ENCODE assay signal across 16 mouse cellular contexts in genomic region chr4:106533421-106534080, GRCm38 (mm10). TPM values are rescaled to one million over a fixed set of nuclear protein-coding genes. Genes with fewer than 3 reads are reported as not detected.
DNase-seq lines count a peak whose midpoint lies in the region; ATAC-seq and TF ChIP-seq lines count a peak whose summit lies in the region.
"Had no signal": no experiment of that assay in that cellular context is flagged by ENCODE, and none has a peak within 500 bp of the region (broad histone marks: within the 10 kb centered on the region; RNA-seq: fewer than 3 reads in every experiment).

No protein-coding gene starts in this region.

- in situ Hi-C loops in CH12.LX (cut with MboI; ENCODE audit: low pct_ligation_motif_present, low pct_unique_long_range_greater_than_20kb, low sequenced_read_pairs), result loop anchor here (5.0 kb wide), 1 partner anchor 61 kb away; no protein-coding TSS in a partner anchor

- H3K4me1 ChIP-seq in kidney, adult 2 months (ENCODE audit: control insufficient read depth, insufficient read depth, low read length), result no peaks in the 10 kb centered on the region; the same call in 1 of the 2 replicates
- H3K4me1 ChIP-seq in CH12.LX (ENCODE audit: control insufficient read depth in 1 of 2, insufficient read depth in 2 of 2), result peaks cover 6 to 25% of the 10 kb centered on the region in 2 experiments
- no peaks in the 10 kb centered on the region for H3K4me1 ChIP-seq in liver, embryonic 14.5 days (replicated peaks; ENCODE audit: control insufficient read depth in 2 of 2, insufficient read depth in 2 of 2, low read length in 1 of 2)
- H3K4me1 ChIP-seq in forebrain, embryonic 14.5 days (ENCODE audit: control insufficient read depth, insufficient read depth, low read length), result no peaks in the 10 kb centered on the region
- H3K4me1 ChIP-seq: neural tube, embryonic 15.5 days had no signal

- DNase-seq in adrenal gland, adult (ENCODE audit: inconsistent age in 2 of 2, low spot score in 1 of 2), result peak; percentile 27 to 69
- DNase-seq in adrenal gland, adult 18-20 months (ENCODE audit: low spot score in 2 of 2), result no peak
- peak; percentile 57 for DNase-seq in kidney, adult 2 months
- no peak for DNase-seq in kidney, postnatal 10 days
- DNase-seq in CH12.LX (ENCODE audit: extremely low read depth), result peak; percentile 32
- no peak for DNase-seq in liver, embryonic 14.5 days (ENCODE audit: low read depth in 3 of 3, low spot score in 3 of 3)
- DNase-seq in urinary bladder, postnatal 10 days (ENCODE audit: low spot score), result no peak
- no peak for DNase-seq in forebrain, embryonic 14.5 days (ENCODE audit: low spot score)
- DNase-seq: cerebellum, adult 9-10 months; layer of hippocampus, adult 9-11 months; liver, embryonic 13.5 days had no signal

- no peak for TF ChIP-seq POLR2A in kidney, adult 2 months (IDR thresholded peaks at IDR 0.05; ENCODE audit: low read depth, low read length)
- no peak for TF ChIP-seq POLR2A in CH12.LX (IDR thresholded peaks at IDR 0.05; ENCODE audit: low read depth, low read length)

- no peaks in the 10 kb centered on the region for H3K79me2 ChIP-seq in CH12.LX (replicated peaks; ENCODE audit: control insufficient read depth, extremely low read depth, insufficient read depth, poor library complexity, severe bottlenecking)

- ATAC-seq in liver, embryonic 14.5 days (ENCODE audit: insufficient read depth), result no peak
- no peak for ATAC-seq in forebrain, embryonic 14.5 days
- ATAC-seq: midbrain, embryonic 13.5 days had no signal

- no peaks in the 10 kb centered on the region for H3K9me3 ChIP-seq in CH12.LX (replicated peaks; ENCODE audit: low read length)
- no peaks in the 10 kb centered on the region for H3K9me3 ChIP-seq in liver, embryonic 14.5 days (ENCODE audit: control insufficient read depth, low read length)
- H3K9me3 ChIP-seq in forebrain, embryonic 14.5 days (replicated peaks; ENCODE audit: control insufficient read depth, low read length), result no peaks in the 10 kb centered on the region
- H3K9me3 ChIP-seq: hindbrain, embryonic 12.5 days; liver, embryonic 13.5 days; midbrain, embryonic 13.5 days; neural tube, embryonic 15.5 days had no signal

- H3K27ac ChIP-seq in kidney, adult 2 months (ENCODE audit: insufficient read depth, low read depth, low read length), result no peak overlapping the region
- no peak overlapping the region for H3K27ac ChIP-seq in CH12.LX (ENCODE audit: insufficient read depth, low read depth)
- no peak overlapping the region for H3K27ac ChIP-seq in liver, embryonic 14.5 days
- no peak overlapping the region for H3K27ac ChIP-seq in forebrain, embryonic 14.5 days (ENCODE audit: low read depth, low read length)
- H3K27ac ChIP-seq: hindbrain, embryonic 12.5 days; liver, embryonic 13.5 days; midbrain, embryonic 13.5 days; neural tube, embryonic 15.5 days had no signal

- no peak overlapping the region; the same call in 1 of the 2 replicates for H3K4me2 ChIP-seq in CH12.LX (ENCODE audit: insufficient read depth, low read depth, poor library complexity, severe bottlenecking)
- no peak overlapping the region for H3K4me2 ChIP-seq in liver, embryonic 14.5 days (ENCODE audit: low read depth)
- H3K4me2 ChIP-seq in forebrain, embryonic 14.5 days (ENCODE audit: low read length), result no peak overlapping the region
- H3K4me2 ChIP-seq: hindbrain, embryonic 12.5 days; liver, embryonic 13.5 days; midbrain, embryonic 13.5 days; neural tube, embryonic 15.5 days had no signal

- no peaks in the 10 kb centered on the region for H3K27me3 ChIP-seq in kidney, adult 2 months (replicated peaks; ENCODE audit: control insufficient read depth, insufficient read depth, low read length)
- no peaks in the 10 kb centered on the region for H3K27me3 ChIP-seq in CH12.LX (replicated peaks)
- no peaks in the 10 kb centered on the region for H3K27me3 ChIP-seq in liver, embryonic 14.5 days (ENCODE audit: control insufficient read depth, insufficient read depth, low read length)
- H3K27me3 ChIP-seq in forebrain, embryonic 14.5 days (replicated peaks; ENCODE audit: control insufficient read depth, insufficient read depth, low read length), result no peaks in the 10 kb centered on the region
- H3K27me3 ChIP-seq: hindbrain, embryonic 12.5 days; liver, embryonic 13.5 days; midbrain, embryonic 13.5 days; neural tube, embryonic 15.5 days had no signal

- no peak for TF ChIP-seq EP300 in CH12.LX (IDR thresholded peaks at IDR 0.05; ENCODE audit: low read length)
- TF ChIP-seq EP300 in liver, embryonic 14.5 days (IDR thresholded peaks at IDR 0.05; ENCODE audit: low read depth), result no peak

- H3K9ac ChIP-seq in CH12.LX (ENCODE audit: insufficient read depth, low read depth), result no peak overlapping the region
- H3K9ac ChIP-seq in liver, embryonic 14.5 days (replicated peaks), result no peak overlapping the region
- no peak overlapping the region for H3K9ac ChIP-seq in forebrain, embryonic 14.5 days (ENCODE audit: low read length)
- H3K9ac ChIP-seq: hindbrain, embryonic 12.5 days; liver, embryonic 13.5 days; midbrain, embryonic 13.5 days; neural tube, embryonic 15.5 days had no signal

- no peaks in the 10 kb centered on the region for H3K36me3 ChIP-seq in kidney, adult 2 months (ENCODE audit: control insufficient read depth, insufficient read depth, low read length)
- no peaks in the 10 kb centered on the region for H3K36me3 ChIP-seq in CH12.LX (replicated peaks in 1 of 2; ENCODE audit: control insufficient read depth in 1 of 2, insufficient read depth in 1 of 2, low read length in 1 of 2)
- H3K36me3 ChIP-seq in liver, embryonic 14.5 days (replicated peaks; ENCODE audit: control insufficient read depth, insufficient read depth, low read depth), result no peaks in the 10 kb centered on the region
- no peaks in the 10 kb centered on the region for H3K36me3 ChIP-seq in forebrain, embryonic 14.5 days (ENCODE audit: control insufficient read depth, insufficient read depth, low read length)
- H3K36me3 ChIP-seq: hindbrain, embryonic 12.5 days; liver, embryonic 13.5 days; midbrain, embryonic 13.5 days; neural tube, embryonic 15.5 days had no signal

- dilution Hi-C loops in CH12.LX (cut with MboI; ENCODE audit: extremely low pct_ligation_motif_present, extremely low pct_unique_long_range_greater_than_20kb, low sequenced_read_pairs), result no loop called here

- 31% methylated on average over 7 of the region's 7 CpGs for WGBS in kidney, adult 2 months
- WGBS in liver, embryonic 14.5 days (ENCODE audit: insufficient replicate concordance), result 17% methylated on average over 7 of the region's 7 CpGs
- 66% methylated on average over 7 of the region's 7 CpGs for WGBS in forebrain, embryonic 14.5 days

- TF ChIP-seq RAD21 in CH12.LX (IDR thresholded peaks at IDR 0.05; ENCODE audit: low read depth, low read length), result peak; percentile 64

- TF ChIP-seq CTCF in kidney, adult 2 months (conservative IDR thresholded peaks at IDR 0.05; ENCODE audit: insufficient read depth, insufficient read length, low read depth, low read length), result peak; percentile 82
- TF ChIP-seq CTCF in CH12.LX (conservative IDR thresholded peaks at IDR 0.05 in 1 of 2, IDR thresholded peaks at IDR 0.05 in 1 of 2; ENCODE audit: low read depth in 2 of 2, low read length in 2 of 2), result peak in 1 of 2 experiments; percentile 67; a peak in 2 of 4 replicates
- TF ChIP-seq CTCF in liver, embryonic 14.5 days (IDR thresholded peaks at IDR 0.05; ENCODE audit: low read depth), result peak; percentile 61

- no peak overlapping the region for H3K4me3 ChIP-seq in kidney, adult 2 months (ENCODE audit: insufficient read depth, low read depth, low read length)
- H3K4me3 ChIP-seq in CH12.LX (replicated peaks in 1 of 3; ENCODE audit: low read depth in 2 of 3, low read length in 2 of 3, poor library complexity in 1 of 3), result no peak overlapping the region
- H3K4me3 ChIP-seq in liver, embryonic 14.5 days (ENCODE audit: insufficient read depth in 1 of 2, low read depth in 2 of 2, low read length in 2 of 2), result no peak overlapping the region
- no peak overlapping the region for H3K4me3 ChIP-seq in forebrain, embryonic 14.5 days (ENCODE audit: low read depth, low read length)
- H3K4me3 ChIP-seq: erythroblast, embryonic 14.5 days; hindbrain, embryonic 12.5 days; liver, embryonic 13.5 days; midbrain, embryonic 13.5 days; neural tube, embryonic 15.5 days had no signal

TF ChIP-seq in CH12.LX, 34 proteins besides CTCF, POLR2A, EP300 and RAD21:
- TF ChIP-seq GABPA (IDR thresholded peaks at IDR 0.05; ENCODE audit: insufficient replicate concordance, low read depth, low read length) (no peak), SMC3 (IDR thresholded peaks at IDR 0.05; ENCODE audit: low read depth, low read length) (peak; percentile 50), ZC3H11A (IDR thresholded peaks at IDR 0.05; ENCODE audit: low read depth, low read length) (peak; percentile 5; the same call in 1 of the 2 replicates)

RNA-seq across cellular contexts. Expression of gene Dhcr24, which starts 27.3 kb away (rescaled TPM):
- 100 to 1,000 TPM in 1 of 2 experiments, 10 to 100 TPM in 1; 44.3 to 281 TPM for total RNA-seq in adrenal gland, adult 18-20 months (2021)
- polyA plus RNA-seq in kidney, adult 2 months (2012; rRNA removed), result 242 and 276 TPM in 2 replicates
- 46.9 and 51.6 TPM in 2 replicates for total RNA-seq in CH12.LX (2012; rRNA removed)
- total RNA-seq in CH12.LX (2014; rRNA removed), result 37.3 and 41.4 TPM in 2 replicates
- polyA plus RNA-seq in CH12.LX (2012; ENCODE audit: insufficient read length, low read depth), result 87.8 and 90.5 TPM in 2 replicates
- polyA plus RNA-seq in liver, embryonic 14.5 days (2012; rRNA removed), result 52.8 and 53.2 TPM in 2 replicates
- polyA plus RNA-seq in liver, embryonic 14.5 days (2014; fragmentation: Nextera tagmentation; extraction: Ambion mirVana), result 20.5 and 25.3 TPM in 2 replicates
- 16.4 and 16.6 TPM in 2 replicates for polyA plus RNA-seq in forebrain, embryonic 14.5 days (2014; fragmentation: Nextera tagmentation; extraction: Ambion mirVana)

RNA-seq across cellular contexts. Expression of gene Bsnd, which starts 41.5 kb away (rescaled TPM):
- not detected for total RNA-seq in adrenal gland, adult 18-20 months (2021)
- 73.6 and 78.1 TPM in 2 replicates for polyA plus RNA-seq in kidney, adult 2 months (2012; rRNA removed)
- 0.50 and 0.59 TPM in 2 replicates for total RNA-seq in CH12.LX (2012; rRNA removed)
- 1.8 TPM in 2 replicates for total RNA-seq in CH12.LX (2014; rRNA removed)
- 2.9 and 3.0 TPM in 2 replicates for polyA plus RNA-seq in CH12.LX (2012; ENCODE audit: insufficient read length, low read depth)
- polyA plus RNA-seq in liver, embryonic 14.5 days (2012; rRNA removed), result not detected in 2 replicates
- polyA plus RNA-seq in liver, embryonic 14.5 days (2014; fragmentation: Nextera tagmentation; extraction: Ambion mirVana), result not detected in 2 replicates
- polyA plus RNA-seq in forebrain, embryonic 14.5 days (2014; fragmentation: Nextera tagmentation; extraction: Ambion mirVana), result not detected in 2 replicates
- polyA plus RNA-seq: C2C12; erythroblast, embryonic 14.5 days; liver, embryonic 13.5 days; midbrain, embryonic 13.5 days; neural tube, embryonic 15.5 days had no signal

Comparison
In these comparisons a context has a peak if more than half of its experiments do, and no peak if none do; other contexts are left out.
1. DNase-seq: peak in adrenal gland, adult (2 of 2), kidney, adult 2 months (single experiment) and CH12.LX (single experiment); none in adrenal gland, adult 18-20 months (0 of 2), kidney, postnatal 10 days (single experiment), liver, embryonic 14.5 days (0 of 3), urinary bladder, postnatal 10 days (single experiment) and forebrain, embryonic 14.5 days (single experiment).
2. RNA of gene Bsnd, which starts 41.5 kb away (polyA plus RNA-seq): 73.6 to 78.1 TPM in kidney, adult 2 months; 2.9 to 3.0 TPM in CH12.LX, not detected in liver, embryonic 14.5 days and not detected in forebrain, embryonic 14.5 days; every median in the first group is over 10 times any median in the second.